Mouse (Mus musculus): Measurements from ENCODE around the gene Casp8. TPM values are rescaled to one million over a fixed set of nuclear protein-coding genes. Genes with fewer than 3 reads are reported as not detected.
"Not testable (repeated sequence)": the region's sequence is repeated elsewhere in the genome, so short reads cannot be mapped to it uniquely, and the experiment has no call there.

The Casp8 gene
- polyA plus RNA-seq, 1 experiment from 2014 or later, result 13.9 TPM

- H3K9ac ChIP-seq (ENCODE audit: low read depth, low read length), result no peak overlapping the region
- peaks cover 3% of the 10 kb centered on the region for H3K4me1 ChIP-seq (ENCODE audit: control insufficient read depth, low read depth, low read length)
- H3K27ac ChIP-seq (ENCODE audit: low read length), result no peak overlapping the region
- H3K9me3 ChIP-seq (replicated peaks; ENCODE audit: control insufficient read depth, low read length), result 0 out of 2 replicates have a peak, but pooled peaks cover 2% of the 10 kb centered on the region
- H3K4me2 ChIP-seq (ENCODE audit: low read depth, low read length), result no peak overlapping the region
- ATAC-seq (ENCODE audit: low read depth), result no peak
- WGBS (ENCODE audit: insufficient replicate concordance), result 71% methylated on average over 6 of the region's 6 CpGs
- no peaks in the 10 kb centered on the region for H3K27me3 ChIP-seq (ENCODE audit: control insufficient read depth, insufficient read depth, low read depth, low read length)
- peaks cover 6% of the 10 kb centered on the region for H3K36me3 ChIP-seq (ENCODE audit: control insufficient read depth, insufficient read depth)
- H3K4me3 ChIP-seq (ENCODE audit: low read depth, low read length), result no peak overlapping the region
Measured at GRCm38 (mm10) chr1:58803531-58803930, 8.4 kb downstream of the Casp8 start.

GRCm38 (mm10) chr1:58806651-58807050, 11.5 kb downstream of the Casp8 start:
- Histone ChIP-seq H3K27ac (ENCODE audit: low read length) (no peak overlapping the region), H3K4me1 (ENCODE audit: control insufficient read depth, low read depth, low read length) (peaks cover 3% of the 10 kb centered on the region), H3K27me3 (ENCODE audit: control insufficient read depth, insufficient read depth, low read depth, low read length) (no peaks in the 10 kb centered on the region), H3K4me2 (ENCODE audit: low read depth, low read length) (no peak overlapping the region), H3K9me3 (replicated peaks; ENCODE audit: control insufficient read depth, low read length) (no peaks in the 10 kb centered on the region), H3K9ac (ENCODE audit: low read depth, low read length) (no peak overlapping the region), H3K4me3 (ENCODE audit: low read depth, low read length) (no peak overlapping the region), H3K36me3 (ENCODE audit: control insufficient read depth, insufficient read depth) (peaks cover 3% of the 10 kb centered on the region; the same call in 1 of the 2 replicates)
- ATAC-seq (ENCODE audit: low read depth), result no peak
- WGBS (ENCODE audit: insufficient replicate concordance), result 72% methylated on average over 3 of the region's 3 CpGs

GRCm38 (mm10) chr1:58826319-58826718, 31.1 kb downstream of the Casp8 start:
- WGBS (ENCODE audit: insufficient replicate concordance), result 71% methylated on average over 3 of the region's 3 CpGs
- H3K4me2 ChIP-seq (ENCODE audit: low read depth, low read length), result no peak overlapping the region
- H3K9ac ChIP-seq (ENCODE audit: low read depth, low read length), result no peak overlapping the region
- no peak overlapping the region for H3K4me3 ChIP-seq (ENCODE audit: low read depth, low read length)
- no peaks in the 10 kb centered on the region for H3K4me1 ChIP-seq (ENCODE audit: control insufficient read depth, low read depth, low read length)
- no peak overlapping the region for H3K27ac ChIP-seq (ENCODE audit: low read length)
- peaks cover 19% of the 10 kb centered on the region for H3K36me3 ChIP-seq (ENCODE audit: control insufficient read depth, insufficient read depth)
- ATAC-seq (ENCODE audit: low read depth), result no peak
- no peaks in the 10 kb centered on the region for H3K9me3 ChIP-seq (replicated peaks; ENCODE audit: control insufficient read depth, low read length)
- no peaks in the 10 kb centered on the region for H3K27me3 ChIP-seq (ENCODE audit: control insufficient read depth, insufficient read depth, low read depth, low read length)

GRCm38 (mm10) chr1:58830741-58831140, 35.6 kb downstream of the Casp8 start:
- Histone ChIP-seq H3K27ac (ENCODE audit: low read length) (no peak overlapping the region), H3K9ac (ENCODE audit: low read depth, low read length) (no peak overlapping the region), H3K9me3 (replicated peaks; ENCODE audit: control insufficient read depth, low read length) (no peaks in the 10 kb centered on the region), H3K27me3 (ENCODE audit: control insufficient read depth, insufficient read depth, low read depth, low read length) (no peaks in the 10 kb centered on the region), H3K4me3 (ENCODE audit: low read depth, low read length) (no peak overlapping the region), H3K4me2 (ENCODE audit: low read depth, low read length) (no peak overlapping the region), H3K4me1 (ENCODE audit: control insufficient read depth, low read depth, low read length) (no peaks in the 10 kb centered on the region), H3K36me3 (ENCODE audit: control insufficient read depth, insufficient read depth) (peaks cover 19% of the 10 kb centered on the region)
- ATAC-seq (ENCODE audit: low read depth), result no peak
- WGBS (ENCODE audit: insufficient replicate concordance), result 73% methylated on average over 5 of the region's 5 CpGs

GRCm38 (mm10) chr1:58832198-58832597, 37.0 kb downstream of the Casp8 start:
- Histone ChIP-seq H3K27ac (ENCODE audit: low read length) (no peak overlapping the region), H3K9ac (ENCODE audit: low read depth, low read length) (no peak overlapping the region), H3K36me3 (ENCODE audit: control insufficient read depth, insufficient read depth) (peaks cover 19% of the 10 kb centered on the region), H3K27me3 (ENCODE audit: control insufficient read depth, insufficient read depth, low read depth, low read length) (no peaks in the 10 kb centered on the region), H3K4me1 (ENCODE audit: control insufficient read depth, low read depth, low read length) (no peaks in the 10 kb centered on the region), H3K4me2 (ENCODE audit: low read depth, low read length) (no peak overlapping the region), H3K9me3 (replicated peaks; ENCODE audit: control insufficient read depth, low read length) (no peaks in the 10 kb centered on the region), H3K4me3 (ENCODE audit: low read depth, low read length) (no peak overlapping the region)
- ATAC-seq (ENCODE audit: low read depth), result no peak
- 57% methylated on average over 2 of the region's 2 CpGs for WGBS (ENCODE audit: insufficient replicate concordance)

- H3K27ac ChIP-seq (ENCODE audit: low read length); H3K9me3 ChIP-seq (replicated peaks; ENCODE audit: control insufficient read depth, low read length); H3K4me2 ChIP-seq (ENCODE audit: low read depth, low read length); H3K36me3 ChIP-seq (ENCODE audit: control insufficient read depth, insufficient read depth); H3K4me3 ChIP-seq (ENCODE audit: low read depth, low read length); H3K27me3 ChIP-seq (ENCODE audit: control insufficient read depth, insufficient read depth, low read depth, low read length); ATAC-seq (ENCODE audit: low read depth); H3K4me1 ChIP-seq (ENCODE audit: control insufficient read depth, low read depth, low read length); H3K9ac ChIP-seq (ENCODE audit: low read depth, low read length): not testable (repeated sequence)
- WGBS (ENCODE audit: insufficient replicate concordance), result 45% methylated on average over 3 of the region's 3 CpGs
Measured at GRCm38 (mm10) chr1:58856811-58857210, 61.6 kb downstream of the Casp8 start.

GRCm38 (mm10) chr1:58859131-58859530, 64.0 kb downstream of the Casp8 start:
- H3K4me3 ChIP-seq (ENCODE audit: low read depth, low read length); H3K9ac ChIP-seq (ENCODE audit: low read depth, low read length); H3K9me3 ChIP-seq (replicated peaks; ENCODE audit: control insufficient read depth, low read length); ATAC-seq (ENCODE audit: low read depth); H3K27me3 ChIP-seq (ENCODE audit: control insufficient read depth, insufficient read depth, low read depth, low read length); H3K4me1 ChIP-seq (ENCODE audit: control insufficient read depth, low read depth, low read length); H3K4me2 ChIP-seq (ENCODE audit: low read depth, low read length); H3K36me3 ChIP-seq (ENCODE audit: control insufficient read depth, insufficient read depth); H3K27ac ChIP-seq (ENCODE audit: low read length): not testable (repeated sequence)
- WGBS (ENCODE audit: insufficient replicate concordance), result 69% methylated on average over 4 of the region's 4 CpGs

- not testable (repeated sequence) for H3K4me3 ChIP-seq (ENCODE audit: low read depth, low read length); H3K4me1 ChIP-seq (ENCODE audit: control insufficient read depth, low read depth, low read length); H3K4me2 ChIP-seq (ENCODE audit: low read depth, low read length); H3K9me3 ChIP-seq (replicated peaks; ENCODE audit: control insufficient read depth, low read length); H3K27ac ChIP-seq (ENCODE audit: low read length); H3K36me3 ChIP-seq (ENCODE audit: control insufficient read depth, insufficient read depth); ATAC-seq (ENCODE audit: low read depth); H3K27me3 ChIP-seq (ENCODE audit: control insufficient read depth, insufficient read depth, low read depth, low read length); H3K9ac ChIP-seq (ENCODE audit: low read depth, low read length)
- 67% methylated on average over 13 of the region's 13 CpGs for WGBS (ENCODE audit: insufficient replicate concordance)
Measured at GRCm38 (mm10) chr1:58859738-58860365, 64.7 kb downstream of the Casp8 start.

DNA sequence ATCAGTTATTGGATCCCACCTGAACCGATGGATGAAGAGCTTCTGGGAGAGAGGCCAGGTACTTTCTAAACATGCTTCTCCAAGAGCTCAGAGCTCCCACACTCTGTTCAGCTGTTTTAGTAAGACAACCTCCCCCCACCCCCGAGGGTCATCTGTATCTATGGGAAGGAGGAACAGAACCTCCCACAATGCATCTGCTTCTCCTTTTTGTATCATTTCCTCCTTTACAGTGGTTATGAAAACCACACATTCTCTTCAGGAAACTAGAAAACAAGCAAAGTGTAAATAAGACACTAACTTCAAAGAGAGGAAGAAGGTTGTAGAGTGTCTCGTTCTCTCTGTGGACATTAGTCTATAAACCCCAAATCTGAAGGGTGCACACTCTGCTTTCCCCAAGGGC, 65.4 kb downstream of the Casp8 start:
- 32% methylated on average over 3 of the region's 3 CpGs for WGBS (ENCODE audit: insufficient replicate concordance)
- not testable (repeated sequence) for H3K36me3 ChIP-seq (ENCODE audit: control insufficient read depth, insufficient read depth); H3K4me3 ChIP-seq (ENCODE audit: low read depth, low read length); H3K27me3 ChIP-seq (ENCODE audit: control insufficient read depth, insufficient read depth, low read depth, low read length); ATAC-seq (ENCODE audit: low read depth); H3K9ac ChIP-seq (ENCODE audit: low read depth, low read length); H3K27ac ChIP-seq (ENCODE audit: low read length); H3K4me2 ChIP-seq (ENCODE audit: low read depth, low read length); H3K4me1 ChIP-seq (ENCODE audit: control insufficient read depth, low read depth, low read length); H3K9me3 ChIP-seq (replicated peaks; ENCODE audit: control insufficient read depth, low read length)

Measured in liver, embryonic 16.5 days (tissue).